Mouse (Mus musculus) cerebellum, postnatal 4 days (tissue): Measurements from ENCODE around the gene Fstl4.

Source experiments
- DNase-seq, 2 experiments: peaks; one replicate each; pipeline ENCODE4 v3.0.0; 2022; ENCODE audit warnings: low spot score in 2 of 2, mixed read lengths in 1 of 2

Fstl4 gene

GRCm38 (mm10) chr11:52910788-52911187, 146.4 kb downstream of the Fstl4 start:
- peak; percentile 30 to 38 for DNase-seq

GRCm38 (mm10) chr11:52914431-52914830, 150.0 kb downstream of the Fstl4 start:
- DNase-seq: no peak

- DNase-seq: no peak
Observed at GRCm38 (mm10) chr11:52915648-52916047, 151.2 kb downstream of the Fstl4 start.

- peak in 1 of 2 experiments; percentile 69 for DNase-seq
Observed at GRCm38 (mm10) chr11:52919231-52919960, 155.0 kb downstream of the Fstl4 start.

- DNase-seq: no peak
Observed at GRCm38 (mm10) chr11:52924196-52924595, 159.8 kb downstream of the Fstl4 start.

GRCm38 (mm10) chr11:52928321-52928720, 163.9 kb downstream of the Fstl4 start:
- no peak for DNase-seq

GRCm38 (mm10) chr11:52939336-52940070, 175.1 kb downstream of the Fstl4 start:
- peak in 1 of 2 experiments; percentile 10 for DNase-seq

GRCm38 (mm10) chr11:52942967-52943366, 178.5 kb downstream of the Fstl4 start:
- no peak for DNase-seq

GRCm38 (mm10) chr11:52954995-52955394, 190.6 kb downstream of the Fstl4 start:
- no peak for DNase-seq

- DNase-seq: no peak
Observed at GRCm38 (mm10) chr11:52968809-52969208, 204.4 kb downstream of the Fstl4 start.

GRCm38 (mm10) chr11:52970396-52970795, 206.0 kb downstream of the Fstl4 start:
- DNase-seq: no peak

- DNase-seq: peak in 1 of 2 experiments; percentile 7
Observed at GRCm38 (mm10) chr11:52986986-52987385, 222.6 kb downstream of the Fstl4 start.

GRCm38 (mm10) chr11:52994688-52995087, 230.3 kb downstream of the Fstl4 start:
- peak in 1 of 2 experiments; percentile 16 for DNase-seq

GRCm38 (mm10) chr11:52996434-52997093, 232.1 kb downstream of the Fstl4 start:
- DNase-seq: no peak

- DNase-seq: no peak
Observed at GRCm38 (mm10) chr11:52997421-52997820, 233.0 kb downstream of the Fstl4 start.

- DNase-seq: peak in 1 of 2 experiments; percentile 16
Observed at GRCm38 (mm10) chr11:53000226-53000625, 235.8 kb downstream of the Fstl4 start.

GRCm38 (mm10) chr11:53003361-53003760, 238.9 kb downstream of the Fstl4 start:
- peak in 1 of 2 experiments; percentile 9 for DNase-seq

- DNase-seq: peak in 1 of 2 experiments; percentile 6
Observed at GRCm38 (mm10) chr11:53003811-53004210, 239.4 kb downstream of the Fstl4 start.

GRCm38 (mm10) chr11:53009597-53009996, 245.2 kb downstream of the Fstl4 start:
- no peak for DNase-seq

GRCm38 (mm10) chr11:53011996-53012505, 247.6 kb downstream of the Fstl4 start:
- no peak for DNase-seq

GRCm38 (mm10) chr11:53013906-53014305, 249.5 kb downstream of the Fstl4 start:
- DNase-seq: no peak

- DNase-seq: no peak
Observed at GRCm38 (mm10) chr11:53016358-53017021, 252.1 kb downstream of the Fstl4 start.
